Mouse (Mus musculus) hindbrain, embryonic 14.5 days (tissue): ENCODE measurements around the gene Ttc22. TPM values are rescaled to one million over a fixed set of nuclear protein-coding genes. Genes with fewer than 3 reads are reported as not detected.

Experiments
- polyA plus RNA-seq: library from polyadenylated mRNA; unstranded; fragments of >200 nt; fragmentation: Nextera tagmentation; extraction: Ambion mirVana; gene quantifications from 2 replicates; pipeline ENCODE4 v1.2.1, GENCODE M21; 2014

Gene Ttc22
- polyA plus RNA-seq, 1 experiment from 2014 or later = 1.9 TPM

Other genes starting within 250 kb of the Ttc22 start
- gene Pcsk9, start 158.1 kb upstream of the Ttc22 start, polyA plus RNA-seq = 1.7 and 3.4 TPM in 2 replicates
- gene Bsnd, start 130.1 kb upstream of the Ttc22 start, polyA plus RNA-seq = not detected in 2 replicates
- 25.7 and 27.1 TPM in 2 replicates for gene Dhcr24, start 61.4 kb upstream of the Ttc22 start, polyA plus RNA-seq
- not detected in 2 replicates for gene Lexm, start 5.2 kb upstream of the Ttc22 start, polyA plus RNA-seq
- gene Pars2, start 28.6 kb downstream of the Ttc22 start, polyA plus RNA-seq = 10.1 and 11.0 TPM in 2 replicates
- 109 and 131 TPM in 2 replicates for gene Ttc4, start 56.5 kb downstream of the Ttc22 start, polyA plus RNA-seq
- 0.83 and 1.1 TPM in 2 replicates for gene Mroh7, start 108.5 kb downstream of the Ttc22 start, polyA plus RNA-seq
- gene Fam151a, start 111.5 kb downstream of the Ttc22 start, polyA plus RNA-seq = not detected in 2 replicates
- 2.0 and 2.1 TPM in 2 replicates for gene Acot11, start 182.6 kb downstream of the Ttc22 start, polyA plus RNA-seq